Mouse (Mus musculus): Measurements from ENCODE around the gene Podn.
"Not testable (repeated sequence)": the region's sequence is repeated elsewhere in the genome, so short reads cannot be mapped to it uniquely, and the experiment has no call there.

Gene Podn

GRCm38 (mm10) chr4:108079191-108079590 is 17.1 kb downstream of the Podn start:
- not testable (repeated sequence) for DNase-seq (ENCODE audit: low read depth, low spot score)

- no peak for DNase-seq (ENCODE audit: low read depth, low spot score)
Measured at GRCm38 (mm10) chr4:108077224-108077955, 18.9 kb downstream of the Podn start.

DNA sequence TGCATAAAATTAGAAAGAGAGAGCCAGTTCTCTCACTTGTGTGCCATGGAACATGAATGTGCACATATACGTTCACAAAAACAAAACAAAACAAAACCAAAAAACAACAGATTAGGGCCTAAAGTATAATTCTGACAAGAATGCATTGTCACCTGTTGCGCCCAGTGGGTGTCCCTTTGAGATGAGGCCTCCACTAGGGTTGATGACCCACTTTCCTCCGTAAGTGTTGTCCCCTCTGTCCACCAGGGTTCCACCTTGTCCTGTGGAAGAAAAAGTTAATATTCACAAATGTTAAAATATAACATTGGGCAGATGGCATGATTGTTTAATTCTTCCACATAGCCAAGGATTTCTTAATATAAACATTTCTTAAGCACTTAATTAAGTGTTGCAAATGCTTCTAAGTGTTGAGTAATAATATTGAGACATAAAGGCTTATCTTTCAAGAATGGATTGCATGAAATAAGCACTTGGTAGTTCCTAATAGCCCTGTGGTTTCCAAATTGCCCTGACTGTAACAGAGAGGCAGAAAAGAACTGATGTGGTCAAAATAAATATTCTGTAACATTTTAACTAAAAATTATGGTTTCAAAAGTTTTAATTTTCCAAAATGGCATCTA is 21.9 kb downstream of the Podn start:
- DNase-seq (ENCODE audit: low read depth, low spot score): no peak

- DNase-seq (ENCODE audit: low read depth, low spot score): no peak
Measured at GRCm38 (mm10) chr4:108072086-108072485, 24.2 kb downstream of the Podn start.

- peak; percentile 87 for DNase-seq (ENCODE audit: low read depth, low spot score)
Measured at GRCm38 (mm10) chr4:108071235-108071901, 24.9 kb downstream of the Podn start.

DNA sequence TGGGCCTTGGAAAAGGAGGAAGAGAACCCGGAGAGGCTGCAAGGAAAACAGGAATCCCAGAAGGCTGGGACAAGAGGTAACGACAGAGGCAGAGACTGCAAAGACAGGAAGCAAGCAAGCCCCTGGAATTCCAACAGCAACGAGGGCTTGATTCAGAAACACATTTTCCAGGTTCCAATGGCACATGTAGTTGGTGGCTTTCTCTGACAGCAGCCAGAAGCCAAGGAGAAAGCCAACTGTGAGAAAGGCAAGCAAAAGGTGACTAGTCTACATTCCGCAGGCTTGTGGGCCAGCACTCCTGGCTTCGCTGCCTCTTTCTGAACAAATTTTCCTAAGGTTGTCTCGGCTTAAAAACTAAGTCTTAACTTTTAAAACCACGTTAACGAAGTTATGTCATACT is 25.5 kb downstream of the Podn start:
- no peak for DNase-seq (ENCODE audit: low read depth, low spot score)

DNA sequence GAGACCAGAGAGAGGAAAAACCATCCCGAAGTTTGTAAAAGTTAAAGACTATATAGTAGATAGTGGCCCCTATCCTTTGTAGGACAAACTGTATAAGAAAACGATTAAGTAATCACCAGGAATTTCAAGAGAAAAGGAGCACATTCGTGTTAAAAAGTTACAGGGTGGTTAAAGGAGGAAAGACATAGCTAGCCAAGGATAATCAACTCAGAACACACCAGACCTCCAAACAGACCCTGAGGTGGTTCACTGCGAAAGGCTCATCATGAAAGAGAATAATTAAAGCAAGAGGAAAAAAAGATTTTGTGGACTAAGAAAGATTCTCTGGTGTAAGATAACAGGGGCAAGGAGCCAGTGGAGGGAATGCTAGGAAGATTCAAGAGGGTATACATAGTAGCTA is 26.0 kb downstream of the Podn start:
- no peak for DNase-seq (ENCODE audit: low read depth, low spot score)

DNA sequence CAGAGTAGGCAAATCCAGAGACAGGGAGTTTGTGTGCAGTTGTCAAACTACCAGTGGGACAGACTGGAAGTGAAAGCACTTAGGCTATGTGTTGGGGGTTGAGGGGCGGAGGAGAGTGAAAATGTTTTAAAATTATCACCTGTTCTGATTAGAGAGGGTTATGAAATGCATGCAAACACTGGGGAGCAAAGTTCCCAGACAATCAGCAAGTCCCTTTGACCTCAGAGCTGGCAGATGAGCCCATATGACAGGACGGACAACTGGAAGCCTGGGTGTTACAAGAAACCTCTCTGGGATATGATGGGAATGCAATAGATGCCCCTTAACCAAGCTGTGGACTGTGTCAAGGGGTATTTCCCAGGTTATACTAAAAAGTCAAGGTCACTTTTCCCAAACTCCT is 28.2 kb downstream of the Podn start:
- DNase-seq (ENCODE audit: low read depth, low spot score): no peak

DNA sequence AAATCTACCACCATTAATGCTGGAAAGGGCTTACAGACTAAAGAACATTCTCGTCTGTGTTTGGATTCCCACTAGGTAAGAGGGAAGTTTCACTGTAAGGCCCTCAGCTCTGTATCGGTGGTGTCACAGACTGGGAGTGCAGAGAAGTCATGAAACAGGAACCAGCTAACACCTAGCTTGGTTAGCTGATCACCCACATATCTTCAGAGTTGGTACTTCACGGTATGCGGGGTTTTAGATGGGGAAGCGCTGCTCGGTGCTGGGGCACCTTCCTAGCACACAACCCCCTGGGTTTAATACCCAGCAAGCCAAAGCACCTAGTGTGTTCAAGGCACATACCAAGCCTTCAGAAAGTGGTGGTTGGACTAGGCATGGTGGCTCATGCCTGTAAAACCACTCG is 29.0 kb downstream of the Podn start:
- DNase-seq (ENCODE audit: low read depth, low spot score): no peak

DNA sequence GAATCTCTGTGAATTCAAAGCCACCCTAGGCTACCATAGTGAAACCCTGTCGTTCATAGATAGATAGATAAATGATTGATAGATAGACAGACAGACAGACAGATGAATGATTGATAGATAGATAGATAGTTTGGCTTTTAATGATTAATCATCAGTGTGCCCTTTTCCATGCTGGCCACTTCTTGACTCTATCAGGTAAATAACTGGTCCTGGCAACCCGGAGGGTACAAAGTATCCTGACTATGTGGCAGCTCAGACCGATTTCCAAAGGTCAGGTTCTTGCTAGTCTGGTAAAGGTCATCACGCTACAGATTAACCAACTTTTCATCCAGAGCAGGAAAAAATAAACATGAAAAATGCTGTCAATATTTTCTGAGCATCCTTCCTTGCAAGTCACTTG is 29.7 kb downstream of the Podn start:
- DNase-seq (ENCODE audit: low read depth, low spot score): no peak

- DNase-seq (ENCODE audit: low read depth, low spot score): no peak
Measured at GRCm38 (mm10) chr4:108065176-108065844, 30.9 kb downstream of the Podn start.

- no peak for DNase-seq (ENCODE audit: low read depth, low spot score)
Measured at GRCm38 (mm10) chr4:108063616-108064015, 32.6 kb downstream of the Podn start.

- no peak for DNase-seq (ENCODE audit: low read depth, low spot score)
Measured at GRCm38 (mm10) chr4:108062524-108062923, 33.7 kb downstream of the Podn start.

GRCm38 (mm10) chr4:108060774-108061173 is 35.5 kb downstream of the Podn start:
- DNase-seq (ENCODE audit: low read depth, low spot score): no peak

DNA sequence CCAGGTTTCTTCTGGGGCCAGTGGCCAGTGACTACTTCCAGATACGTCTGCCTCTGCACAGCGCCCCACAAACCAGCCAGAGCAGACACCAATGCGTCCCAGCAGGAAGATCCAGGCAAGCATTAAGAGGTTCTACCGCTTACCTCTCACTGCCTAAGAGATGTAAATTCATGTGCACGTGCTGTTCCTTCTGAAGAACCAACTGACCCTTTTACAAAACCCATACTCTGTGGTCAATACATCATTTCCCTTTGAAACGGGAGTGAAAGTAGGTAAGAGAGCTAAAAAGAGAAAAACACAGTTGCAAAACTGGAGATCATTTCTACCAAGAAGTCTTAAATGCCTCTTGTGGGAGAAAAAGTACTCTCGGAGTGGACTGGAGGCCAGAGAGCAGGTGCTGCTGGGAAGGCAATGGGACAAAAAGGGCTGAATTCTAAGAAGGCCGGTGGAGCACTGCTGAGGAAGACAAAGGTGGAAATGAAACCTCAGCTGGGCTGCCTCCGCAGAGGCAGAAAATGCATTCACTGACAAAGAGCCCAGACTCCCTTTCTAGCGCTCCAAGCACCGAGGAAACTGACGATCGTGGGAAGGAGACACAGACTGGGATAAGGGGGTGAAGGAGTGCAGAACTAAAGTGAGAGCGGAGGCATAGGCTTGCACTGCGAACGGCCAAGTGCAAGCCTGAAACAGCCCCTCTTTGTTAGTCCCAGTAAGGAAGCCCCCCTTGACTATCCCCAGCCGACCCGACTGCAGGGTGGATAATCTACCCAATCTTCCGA is 36.5 kb downstream of the Podn start:
- no peak for DNase-seq (ENCODE audit: low read depth, low spot score)

DNA sequence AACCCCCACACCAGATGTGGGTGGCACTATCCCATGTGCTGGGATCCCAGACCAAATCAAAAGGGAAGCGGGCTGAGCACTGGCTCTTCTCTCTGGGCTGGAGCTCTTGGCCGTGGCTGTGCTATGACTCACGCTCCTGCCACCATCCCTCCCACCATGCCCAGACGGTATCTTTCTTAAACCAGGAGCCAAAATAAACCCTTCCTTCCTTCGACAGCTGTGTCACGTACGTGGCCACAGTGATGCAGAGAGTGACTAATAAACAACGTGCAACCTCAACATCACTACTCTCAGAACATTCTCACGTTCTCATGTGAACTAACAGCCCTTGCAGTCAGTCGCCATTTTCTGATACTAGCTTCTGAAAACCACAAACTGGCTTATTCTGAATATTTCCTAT is 38.1 kb downstream of the Podn start:
- no peak for DNase-seq (ENCODE audit: low read depth, low spot score)

- DNase-seq (ENCODE audit: low read depth, low spot score): no peak
Measured at GRCm38 (mm10) chr4:108057247-108057646, 39.0 kb downstream of the Podn start.

DNA sequence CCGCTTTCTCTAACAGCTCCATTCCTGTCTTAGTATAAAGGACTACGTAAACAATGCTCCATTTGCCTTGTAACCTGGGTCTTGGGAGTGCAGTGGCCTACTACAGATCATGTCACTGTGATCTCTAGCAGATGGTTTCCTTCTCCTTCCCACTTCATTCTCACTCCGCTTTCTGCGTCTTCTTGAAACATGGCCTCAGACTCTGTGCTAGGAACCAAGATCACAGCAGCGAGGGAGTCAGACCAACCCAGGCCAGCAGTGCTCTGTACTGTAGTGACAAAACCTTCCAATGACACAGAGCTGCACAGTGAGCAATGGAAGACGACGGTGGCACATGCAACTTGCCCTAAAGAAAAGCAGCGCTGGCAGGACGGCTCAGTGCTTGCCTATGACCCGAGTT is 40.4 kb downstream of the Podn start:
- no peak for DNase-seq (ENCODE audit: low read depth, low spot score)

GRCm38 (mm10) chr4:108052673-108053072 is 43.6 kb downstream of the Podn start:
- DNase-seq (ENCODE audit: low read depth, low spot score): no peak

DNA sequence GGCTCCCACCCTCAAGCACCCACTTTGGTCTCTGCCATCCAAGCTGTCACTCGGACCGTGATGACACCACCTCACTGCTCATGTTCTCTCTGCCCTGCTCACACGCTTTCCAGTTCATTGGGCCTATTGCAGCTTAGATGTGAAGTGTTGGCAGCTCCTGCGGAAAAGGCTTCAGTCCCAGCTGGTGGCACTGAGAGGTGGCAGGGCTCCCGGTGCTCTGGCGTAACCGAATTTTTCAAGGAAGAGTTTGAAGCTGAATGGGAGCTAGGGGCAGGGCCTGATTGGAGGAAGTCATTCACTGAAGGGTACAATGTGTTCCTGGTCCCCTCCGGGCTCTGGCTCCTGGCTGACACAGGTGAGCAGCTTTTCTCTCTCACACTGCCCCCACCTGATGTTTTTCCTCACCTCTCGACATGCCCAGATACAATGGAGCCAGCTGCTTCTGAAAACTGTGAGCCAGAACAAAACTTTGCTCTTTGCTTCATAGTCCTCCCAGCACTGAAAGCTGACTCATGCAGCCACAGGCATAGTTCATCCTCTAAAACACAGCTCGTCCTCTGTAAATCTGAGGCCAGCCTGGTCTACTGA is 44.5 kb downstream of the Podn start:
- no peak for DNase-seq (ENCODE audit: low read depth, low spot score)

DNA sequence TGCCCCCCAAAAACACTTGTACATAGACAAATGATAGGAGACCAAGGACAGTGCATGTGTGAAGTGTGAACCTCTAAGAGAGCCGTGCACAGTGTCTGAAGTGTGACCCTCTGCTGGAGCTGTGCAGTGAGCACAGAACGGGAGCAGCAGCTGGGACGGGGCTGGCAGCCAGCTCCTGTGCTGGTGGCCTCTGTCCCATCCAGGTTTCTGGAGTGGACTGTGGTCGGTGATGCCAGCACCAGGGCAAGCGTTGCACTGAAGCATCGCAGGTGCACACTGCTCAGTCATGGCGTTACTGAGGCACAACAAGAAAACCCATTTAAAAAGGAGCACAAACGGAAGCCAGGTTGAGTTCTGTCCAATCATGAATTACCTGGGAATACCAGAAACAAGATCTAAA is 50.1 kb downstream of the Podn start:
- DNase-seq (ENCODE audit: low read depth, low spot score): no peak
